Mouse (Mus musculus): ENCODE data around the gene Ppp1r3g.
A peak's percentile ranks its signal among the peaks of the same experiment; 100 is the strongest.
"Not testable (repeated sequence)": the region's sequence is repeated elsewhere in the genome, so short reads cannot be mapped to it uniquely, and the experiment has no call there.

The Ppp1r3g gene

GRCm38 (mm10) chr13:35958539-35958938 is at the start of gene Ppp1r3g:
TSS of gene Ppp1r3g (plus strand) at chr13:35958839.
- DNase-seq (ENCODE audit: extremely low spot score) = no peak

GRCm38 (mm10) chr13:35911476-35911875 is 47.2 kb upstream of the Ppp1r3g start:
- no peak for DNase-seq (ENCODE audit: extremely low spot score)

GRCm38 (mm10) chr13:35937991-35938390 is 20.6 kb upstream of the Ppp1r3g start:
- no peak for DNase-seq (ENCODE audit: extremely low spot score)

GRCm38 (mm10) chr13:35939871-35940665 is 18.6 kb upstream of the Ppp1r3g start:
- DNase-seq (ENCODE audit: extremely low spot score) = no peak

- no peak for DNase-seq (ENCODE audit: extremely low spot score)
Observed at GRCm38 (mm10) chr13:35940934-35941333, 17.7 kb upstream of the Ppp1r3g start.

- no peak for DNase-seq (ENCODE audit: extremely low spot score)
Observed at GRCm38 (mm10) chr13:35946659-35947353, 11.8 kb upstream of the Ppp1r3g start.

GRCm38 (mm10) chr13:35947354-35948000 is 11.2 kb upstream of the Ppp1r3g start:
- peak; percentile 67 for DNase-seq (ENCODE audit: extremely low spot score)

- DNase-seq (ENCODE audit: extremely low spot score) = no peak
Observed at GRCm38 (mm10) chr13:35949814-35950455, 8.7 kb upstream of the Ppp1r3g start.

- no peak for DNase-seq (ENCODE audit: extremely low spot score)
Observed at GRCm38 (mm10) chr13:35959391-35960067, 890 bp downstream of the Ppp1r3g start.

GRCm38 (mm10) chr13:35963583-35963982 is 4.9 kb downstream of the Ppp1r3g start:
- no peak for DNase-seq (ENCODE audit: extremely low spot score)

- peak; percentile 53 for DNase-seq (ENCODE audit: extremely low spot score)
Observed at GRCm38 (mm10) chr13:35967690-35968089, 9.1 kb downstream of the Ppp1r3g start.

- DNase-seq (ENCODE audit: extremely low spot score) = no peak
Observed at GRCm38 (mm10) chr13:35968131-35968718, 9.6 kb downstream of the Ppp1r3g start.

GRCm38 (mm10) chr13:35968719-35969430 is 10.2 kb downstream of the Ppp1r3g start:
- DNase-seq (ENCODE audit: extremely low spot score) = peak; percentile 70

- DNase-seq (ENCODE audit: extremely low spot score) = no peak
Observed at GRCm38 (mm10) chr13:35969431-35969721, 10.7 kb downstream of the Ppp1r3g start.

- no peak for DNase-seq (ENCODE audit: extremely low spot score)
Observed at GRCm38 (mm10) chr13:35969829-35970228, 11.2 kb downstream of the Ppp1r3g start.

- DNase-seq (ENCODE audit: extremely low spot score) = no peak
Observed at GRCm38 (mm10) chr13:35976912-35977311, 18.3 kb downstream of the Ppp1r3g start.

- DNase-seq (ENCODE audit: extremely low spot score) = no peak
Observed at GRCm38 (mm10) chr13:35980471-35980870, 21.8 kb downstream of the Ppp1r3g start.

- DNase-seq (ENCODE audit: extremely low spot score) = no peak
Observed at GRCm38 (mm10) chr13:35982985-35983384, 24.3 kb downstream of the Ppp1r3g start.

- no peak for DNase-seq (ENCODE audit: extremely low spot score)
Observed at GRCm38 (mm10) chr13:35989329-35989728, 30.7 kb downstream of the Ppp1r3g start.

GRCm38 (mm10) chr13:35991185-35991584 is 32.5 kb downstream of the Ppp1r3g start:
- DNase-seq (ENCODE audit: extremely low spot score) = not testable (repeated sequence)

- DNase-seq (ENCODE audit: extremely low spot score) = no peak
Observed at GRCm38 (mm10) chr13:35994067-35994466, 35.4 kb downstream of the Ppp1r3g start.
